Mouse (Mus musculus) B cell, adult (primary cell): Measurements from ENCODE around the gene Syk. TPM values are rescaled to one million over a fixed set of nuclear protein-coding genes. Genes with fewer than 3 reads are reported as not detected.

Experiments used
- total RNA-seq: library from RNA; stranded (reverse); gene quantifications from 4 replicates; pipeline ENCODE4 v1.2.4, GENCODE M21; 2023; ENCODE audit not compliant: inconsistent age

Syk gene
- 918 to 973 TPM (median 965 TPM) in 4 replicates for total RNA-seq

DNA sequence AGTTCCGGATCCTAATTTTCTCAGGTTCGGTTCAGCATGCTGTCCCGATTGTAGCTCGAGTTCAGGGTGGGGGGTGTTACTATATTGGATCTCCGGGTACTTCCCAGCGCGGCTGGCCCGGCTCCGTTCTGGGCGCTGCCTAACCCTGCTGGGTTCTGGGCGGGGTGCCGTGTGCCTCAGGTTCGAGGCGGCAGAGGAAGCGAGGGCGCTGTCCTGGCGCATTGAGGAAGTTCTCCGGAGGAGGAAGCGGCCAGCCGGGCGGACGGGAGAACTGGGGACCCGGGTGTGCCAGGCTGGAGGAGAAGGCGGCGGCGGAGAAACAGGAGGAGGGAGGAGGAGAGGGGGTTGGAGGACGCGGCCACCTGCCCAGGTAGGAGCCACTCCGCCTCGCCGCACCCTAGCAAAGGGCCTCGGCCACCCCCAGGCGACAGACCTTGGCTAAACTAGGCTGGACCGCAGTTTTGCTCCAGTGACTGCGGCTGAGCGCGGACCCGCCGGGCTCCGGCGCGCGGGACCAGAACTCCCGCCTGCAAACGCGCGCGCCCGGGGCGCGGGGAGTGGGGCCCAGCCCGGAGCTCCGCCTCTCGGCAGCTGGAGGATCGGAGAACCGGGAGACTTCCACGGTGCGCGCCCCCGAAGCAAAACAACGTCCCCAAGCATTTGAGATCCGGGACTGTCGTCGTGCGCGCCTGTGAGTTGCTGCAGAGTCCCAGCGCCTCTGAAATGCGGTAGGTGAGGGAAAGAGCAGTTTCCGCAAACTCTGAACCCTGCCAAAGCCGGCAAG, at the start of gene Syk:
Syk (plus strand) TSS at position 296 of the 784 bp plus-strand sequence.

Other genes with a start within 250 kb of the Syk start
- 2.1 to 3.6 TPM (median 2.9 TPM) in 4 replicates for gene Diras2, start 51.9 kb upstream of the Syk start, total RNA-seq